Mouse (Mus musculus) hindbrain, embryonic 11.5 days (tissue): Measurements from ENCODE around the gene Zfp704. TPM values are rescaled to one million over a fixed set of nuclear protein-coding genes. Genes with fewer than 3 reads are reported as not detected.
"Not testable (repeated sequence)": the region's sequence is repeated elsewhere in the genome, so short reads cannot be mapped to it uniquely, and the experiment has no call there.

ENCODE experiments used
- ATAC-seq: fragments of 200-750 bp; cut with Nextera tagmentation; 2 replicates; pipeline ENCODE4 v1.8.0; 2017; ENCODE audit warnings: mild to moderate bottlenecking, moderate TSS enrichment, moderate library complexity; ENCODE audit not compliant: low FRiP score
- DNase-seq: peaks from one replicate; pipeline ENCODE4 v3.0.0-alpha.2; 2015; ENCODE audit warnings: low spot score
- H3K27ac ChIP-seq: fragments of 300-500 bp; sonication (generic); 2 replicates; pipeline ENCODE4 v1.5.1; 2014; ENCODE audit warnings: mild to moderate bottlenecking, low read depth, low read length
- H3K27me3 ChIP-seq: fragments of 300-500 bp; sonication (generic); 2 replicates; pipeline ENCODE4 v1.6.1; 2014; ENCODE audit warnings: mild to moderate bottlenecking, low read length, moderate library complexity, mixed read lengths; ENCODE audit not compliant: control insufficient read depth, insufficient read depth
- H3K36me3 ChIP-seq: fragments of 300-500 bp; sonication (generic); 2 replicates; pipeline ENCODE4 v1.6.1; 2014; ENCODE audit warnings: mild to moderate bottlenecking, low read length, moderate library complexity, mixed read lengths; ENCODE audit not compliant: control insufficient read depth, insufficient read depth
- H3K4me1 ChIP-seq: fragments of 300-500 bp; sonication (generic); replicated peaks from 2 replicates; pipeline ENCODE4 v1.6.1; 2014; ENCODE audit warnings: low read length, mixed read lengths; ENCODE audit not compliant: control insufficient read depth, insufficient read depth
- H3K4me2 ChIP-seq: fragments of 300-500 bp; sonication (generic); replicated peaks from 2 replicates; pipeline ENCODE4 v1.6.1; 2014; ENCODE audit warnings: mild to moderate bottlenecking, low read depth, low read length
- H3K4me3 ChIP-seq: fragments of 300-500 bp; sonication (generic); 2 replicates; pipeline ENCODE4 v1.5.1; 2014; ENCODE audit warnings: low read depth, low read length
- H3K9ac ChIP-seq: fragments of 300-500 bp; sonication (generic); 2 replicates; pipeline ENCODE4 v1.6.1; 2014; ENCODE audit warnings: low read depth, low read length
- H3K9me3 ChIP-seq: fragments of 300-500 bp; sonication (generic); 2 replicates; pipeline ENCODE4 v1.6.1; 2016; ENCODE audit warnings: low read length; ENCODE audit not compliant: control insufficient read depth
- WGBS: fragments of 180-500 bp; shearing (Covaris S2); extraction: QIAGEN DNeasy Blood & Tissue Kit; methylation state at CpG from one replicate; pipeline ENCODE4 v1.1.7; 2014; 5-methylcytosine and 5-hydroxymethylcytosine counted together
- polyA plus RNA-seq: library from polyadenylated mRNA; unstranded; fragments of >200 nt; fragmentation: Nextera tagmentation; extraction: Ambion mirVana; gene quantifications from 2 replicates; pipeline ENCODE4 v1.2.1, GENCODE M21; 2014

Zfp704 gene
- polyA plus RNA-seq, 1 experiment from 2014 or later = 7.9 TPM

DNA sequence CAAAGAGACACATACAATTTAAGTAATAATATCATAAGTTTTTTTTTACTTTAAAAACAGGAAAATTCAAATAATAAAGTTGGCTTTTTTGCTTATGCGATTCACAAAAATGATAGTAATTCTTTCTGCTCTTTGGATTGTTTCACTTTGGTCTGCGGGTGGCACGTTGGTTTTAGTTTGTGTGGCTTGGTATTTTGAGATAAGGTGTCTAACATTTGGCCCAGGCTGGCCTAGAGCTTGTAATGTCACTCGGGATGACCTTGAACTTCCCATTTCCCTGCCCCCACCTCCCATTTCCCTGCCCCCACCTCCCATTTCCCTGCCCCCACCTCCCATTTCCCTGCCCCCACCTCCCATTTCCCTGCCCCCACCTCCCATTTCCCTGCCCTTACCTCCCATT lies 39.1 kb downstream of the Zfp704 start:
- H3K4me1 ChIP-seq = no peaks in the 10 kb centered on the region
- H3K27me3 ChIP-seq = no peaks in the 10 kb centered on the region
- ATAC-seq (no peak), DNase-seq (no peak)
- H3K9ac ChIP-seq = no peak overlapping the region
- no peaks in the 10 kb centered on the region for H3K9me3 ChIP-seq
- 95% methylated on average over 4 of the region's 4 CpGs for WGBS
- no peaks in the 10 kb centered on the region for H3K36me3 ChIP-seq
- no peak overlapping the region for H3K4me2 ChIP-seq
- H3K4me3 ChIP-seq = no peak overlapping the region
- no peak overlapping the region for H3K27ac ChIP-seq

DNA sequence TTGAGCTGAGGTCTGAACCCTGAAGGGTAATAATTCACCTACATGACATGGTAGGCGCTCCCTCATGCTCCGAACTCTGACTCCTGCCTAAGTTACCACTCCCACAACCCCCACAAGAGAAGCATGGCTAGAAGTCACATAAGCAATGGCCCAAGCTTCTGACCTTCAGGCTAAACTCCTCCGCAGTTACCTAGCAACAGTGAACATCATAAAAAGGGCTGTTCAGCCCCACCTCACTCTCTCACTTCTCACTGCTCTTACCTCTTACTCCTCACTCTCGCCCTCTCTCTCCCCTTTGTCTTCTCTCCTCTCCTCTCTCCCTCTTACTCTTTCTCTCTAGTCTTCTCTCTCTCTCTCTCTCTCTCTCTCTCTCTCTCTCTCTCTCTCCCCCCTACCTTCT lies 40.2 kb downstream of the Zfp704 start:
- not testable (repeated sequence) for H3K36me3 ChIP-seq, H3K9me3 ChIP-seq, H3K27me3 ChIP-seq, H3K4me1 ChIP-seq, H3K27ac ChIP-seq, H3K9ac ChIP-seq, DNase-seq, ATAC-seq, H3K4me2 ChIP-seq, H3K4me3 ChIP-seq
- WGBS = 86% methylated on average over 4 of the region's 4 CpGs

DNA sequence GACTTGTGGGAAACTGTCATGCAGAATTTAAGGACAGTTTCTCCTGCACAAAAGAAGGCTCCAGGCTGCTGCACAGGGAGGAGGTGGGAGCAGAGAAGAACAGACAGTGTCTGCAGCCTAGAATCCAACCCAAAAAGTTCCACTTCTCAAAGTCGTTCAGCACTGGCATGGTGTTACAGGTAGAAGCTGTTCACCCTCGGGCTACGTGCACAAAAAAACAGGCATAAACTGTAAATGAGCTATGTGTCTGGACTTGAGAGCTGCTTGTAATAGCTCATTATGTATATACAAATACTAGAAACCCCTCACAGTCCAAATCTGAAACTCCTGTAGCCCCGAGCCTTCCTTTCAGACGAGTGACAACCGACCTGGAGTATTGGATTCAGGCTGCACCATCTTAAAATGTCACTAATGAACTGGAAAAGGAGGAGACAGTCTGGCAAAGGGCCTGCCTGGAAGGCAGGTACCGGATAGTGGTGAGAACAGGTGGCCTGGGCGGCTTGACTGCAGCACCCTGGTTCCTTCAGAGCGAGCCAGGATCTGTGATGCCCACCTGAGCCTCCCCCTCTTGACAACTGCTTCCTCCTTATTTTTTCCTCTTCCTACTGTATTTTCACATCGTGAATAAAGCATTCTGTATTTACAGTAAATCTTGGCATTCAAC lies 41.2 kb downstream of the Zfp704 start:
- 0 out of 2 replicates have a peak overlapping the region, but pooled peaks have one; percentile 5 for H3K4me2 ChIP-seq
- no peaks in the 10 kb centered on the region for H3K9me3 ChIP-seq
- H3K27ac ChIP-seq = no peak overlapping the region
- no peak for ATAC-seq
- DNase-seq = no peak
- 84% methylated on average over 10 of the region's 10 CpGs for WGBS
- no peak overlapping the region for H3K9ac ChIP-seq
- H3K4me1 ChIP-seq = no peaks in the 10 kb centered on the region
- H3K27me3 ChIP-seq = no peaks in the 10 kb centered on the region
- no peak overlapping the region for H3K4me3 ChIP-seq
- no peaks in the 10 kb centered on the region for H3K36me3 ChIP-seq

DNA sequence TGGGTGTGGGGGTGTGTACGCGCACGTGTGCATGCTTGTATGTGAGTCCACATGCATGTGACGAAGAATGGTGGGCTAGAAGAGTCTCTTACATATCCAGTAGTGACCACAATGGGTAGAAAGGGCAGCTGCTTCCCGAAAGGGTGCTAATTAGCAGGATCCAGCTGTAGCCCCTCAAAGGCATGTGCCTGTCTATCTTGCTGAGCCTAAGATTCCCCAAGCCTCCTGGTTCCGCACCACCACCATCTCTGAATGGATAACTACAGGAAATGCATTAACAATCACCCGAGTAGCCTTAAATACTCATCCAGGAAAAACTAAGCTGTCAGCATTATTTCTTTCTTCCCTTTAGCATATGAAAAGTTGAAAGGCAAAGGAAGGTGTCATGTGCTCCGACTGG lies 41.9 kb downstream of the Zfp704 start:
- H3K4me3 ChIP-seq = no peak overlapping the region
- ATAC-seq = no peak
- no peaks in the 10 kb centered on the region for H3K36me3 ChIP-seq
- H3K27me3 ChIP-seq = no peaks in the 10 kb centered on the region
- no peak overlapping the region for H3K9ac ChIP-seq
- no peak overlapping the region for H3K27ac ChIP-seq
- no peak for DNase-seq
- H3K9me3 ChIP-seq = no peaks in the 10 kb centered on the region
- no peak overlapping the region for H3K4me2 ChIP-seq
- H3K4me1 ChIP-seq = no peaks in the 10 kb centered on the region
- 71% methylated on average over 8 of the region's 8 CpGs for WGBS

DNA sequence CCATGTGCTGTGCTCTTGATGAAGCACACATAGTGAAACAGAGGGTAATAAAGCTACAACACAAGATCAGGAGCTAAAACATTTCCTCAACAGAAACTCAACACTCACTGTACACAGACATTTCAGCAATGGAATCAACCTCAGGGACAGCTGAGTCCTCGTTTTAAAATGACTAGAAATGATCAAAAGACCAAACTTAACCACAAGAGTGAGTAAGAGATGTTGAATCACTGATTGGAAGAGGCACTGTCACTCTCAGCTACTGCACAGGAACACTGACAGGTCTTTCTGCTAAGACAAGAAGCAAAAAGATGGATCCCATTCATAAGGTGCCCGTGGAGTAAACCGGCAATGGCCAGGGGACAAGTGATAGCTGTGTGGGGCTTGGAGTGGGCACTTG lies 43.1 kb downstream of the Zfp704 start:
- Histone ChIP-seq H3K9ac (no peak overlapping the region), H3K4me3 (no peak overlapping the region), H3K9me3 (no peaks in the 10 kb centered on the region), H3K36me3 (no peaks in the 10 kb centered on the region), H3K4me2 (no peak overlapping the region), H3K4me1 (no peaks in the 10 kb centered on the region), H3K27ac (no peak overlapping the region), H3K27me3 (no peaks in the 10 kb centered on the region)
- 91% methylated on average over 3 of the region's 3 CpGs for WGBS
- no peak for ATAC-seq
- DNase-seq = no peak

DNA sequence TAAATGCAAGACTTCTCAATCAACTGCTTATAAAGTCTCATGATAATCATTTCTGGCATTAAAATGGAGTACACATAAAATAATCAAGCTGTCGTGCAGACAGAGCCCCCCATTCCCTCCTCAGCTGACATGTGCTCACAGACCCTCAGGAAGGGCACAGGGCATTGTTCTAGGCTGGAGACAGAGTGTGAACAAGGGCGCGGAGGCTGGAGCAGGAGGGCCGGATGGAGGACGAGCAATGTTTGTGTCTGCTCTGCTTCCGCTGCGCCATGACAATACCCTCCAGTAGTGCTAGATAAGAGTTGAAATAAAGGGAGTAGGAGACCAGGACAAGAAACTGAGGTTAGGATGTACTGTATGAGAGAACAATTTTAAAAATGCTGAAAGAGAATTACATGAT lies 46.3 kb downstream of the Zfp704 start:
- DNase-seq (no peak), ATAC-seq (no peak)
- WGBS = 79% methylated on average over 7 of the region's 7 CpGs
- no peaks in the 10 kb centered on the region for H3K36me3 ChIP-seq
- H3K27me3 ChIP-seq = no peaks in the 10 kb centered on the region
- no peak overlapping the region for H3K4me3 ChIP-seq
- H3K9ac ChIP-seq = no peak overlapping the region
- H3K27ac ChIP-seq = no peak overlapping the region
- no peak overlapping the region for H3K4me2 ChIP-seq
- H3K9me3 ChIP-seq = no peaks in the 10 kb centered on the region
- no peaks in the 10 kb centered on the region for H3K4me1 ChIP-seq

DNA sequence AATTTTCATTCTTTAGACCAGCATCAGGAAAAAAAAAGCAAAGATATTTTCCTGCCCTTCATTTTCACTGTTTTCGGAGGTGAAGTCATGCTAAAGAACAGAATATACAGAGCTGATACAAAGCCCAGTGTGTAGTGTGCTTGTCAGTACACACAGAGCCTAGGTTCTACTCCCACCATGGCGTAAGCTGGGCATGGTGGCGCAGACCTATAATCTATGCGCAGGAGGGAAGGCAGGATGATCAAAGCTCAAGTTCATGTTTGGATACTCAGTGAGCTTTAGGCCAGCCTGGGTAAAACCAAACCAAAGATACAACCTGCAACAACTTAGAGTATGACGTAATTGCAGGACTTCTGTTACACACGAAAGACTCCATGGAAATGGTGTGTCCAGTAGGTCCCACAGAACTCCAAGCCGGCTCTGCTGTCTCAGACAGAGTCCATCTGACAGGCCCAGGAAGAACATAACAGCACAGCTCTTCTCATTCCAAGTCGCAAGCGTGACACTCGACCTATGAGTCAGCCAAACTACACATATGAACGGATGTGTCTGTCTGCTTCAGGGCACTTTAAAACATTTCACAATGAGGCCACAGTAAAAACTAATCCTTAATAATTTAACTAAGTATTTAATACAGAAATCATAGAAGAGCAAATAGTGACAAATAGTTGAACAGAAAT lies 47.1 kb downstream of the Zfp704 start:
- H3K4me2 ChIP-seq = no peak overlapping the region
- no peaks in the 10 kb centered on the region for H3K36me3 ChIP-seq
- 93% methylated on average over 11 of the region's 11 CpGs for WGBS
- no peaks in the 10 kb centered on the region for H3K27me3 ChIP-seq
- H3K4me3 ChIP-seq = no peak overlapping the region
- no peak for ATAC-seq
- H3K9ac ChIP-seq = no peak overlapping the region
- DNase-seq = no peak
- H3K27ac ChIP-seq = no peak overlapping the region
- no peaks in the 10 kb centered on the region for H3K4me1 ChIP-seq
- no peaks in the 10 kb centered on the region for H3K9me3 ChIP-seq

DNA sequence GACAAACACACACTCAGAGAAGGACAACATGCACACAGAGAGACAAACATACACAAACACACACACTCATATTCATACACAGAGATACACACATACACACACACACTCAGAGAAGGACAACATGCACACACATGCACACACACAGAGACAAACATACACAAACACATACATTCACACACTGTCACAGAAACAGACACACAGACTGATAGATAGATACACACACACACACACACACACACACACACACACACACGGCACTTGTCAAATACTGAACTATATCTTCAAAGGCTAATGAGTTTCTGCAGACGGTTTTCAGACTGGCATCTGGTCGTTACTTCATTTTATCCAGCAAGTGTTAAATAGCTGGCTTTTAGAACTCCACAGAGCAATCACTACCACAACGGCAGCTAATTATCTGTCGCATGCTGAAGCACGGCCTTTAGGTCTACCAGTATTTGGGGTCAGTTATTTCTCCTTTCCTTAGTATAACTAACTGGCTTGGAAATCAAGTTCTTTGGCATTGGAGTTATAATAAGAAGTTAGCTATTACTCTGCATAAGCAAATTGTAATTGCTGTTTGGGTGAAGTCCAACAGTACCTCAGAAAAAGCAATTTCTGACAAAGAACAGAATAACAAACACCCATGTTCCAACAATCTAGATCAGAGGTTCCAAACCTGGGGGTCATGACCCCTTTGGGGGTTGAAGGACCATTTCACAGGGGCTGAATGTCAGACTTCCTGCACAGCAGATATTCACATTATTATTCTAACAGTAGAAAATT lies 51.9 kb downstream of the Zfp704 start:
- no peak for ATAC-seq
- no peak for DNase-seq
- H3K27ac ChIP-seq = no peak overlapping the region
- H3K9me3 ChIP-seq = no peaks in the 10 kb centered on the region
- H3K9ac ChIP-seq = no peak overlapping the region
- no peak overlapping the region for H3K4me3 ChIP-seq
- 87% methylated on average over 6 of the region's 6 CpGs for WGBS
- no peaks in the 10 kb centered on the region for H3K27me3 ChIP-seq
- H3K4me1 ChIP-seq = no peaks in the 10 kb centered on the region
- no peak overlapping the region for H3K4me2 ChIP-seq
- H3K36me3 ChIP-seq = no peaks in the 10 kb centered on the region
